Mouse (Mus musculus) MEL-GATA-1-ER (cell line): ENCODE measurements at regions not wholly inside any gene's neighbourhood (a gene's known extent, or its start where the extent isn't known, plus 50 kb on each side); places are given as distances from the start of the nearest gene placed in this dataset.

Experiments used
- DNase-seq: peaks from one replicate; pipeline ENCODE4 v3.0.0-alpha.2; 2012; ENCODE audit warnings: low read depth; ENCODE audit errors: extremely low read depth

GRCm38 (mm10) chr3:147976579-147976978 lies 1013.8 kb downstream of the Adgrl2 start:
- DNase-seq, result no peak

- no peak for DNase-seq
These were observed 1014.3 kb downstream of the Adgrl2 start for GRCm38 (mm10) chr3:147976069-147976468.

GRCm38 (mm10) chr3:147975500-147975899 lies 1014.9 kb downstream of the Adgrl2 start:
- DNase-seq, result no peak

DNA sequence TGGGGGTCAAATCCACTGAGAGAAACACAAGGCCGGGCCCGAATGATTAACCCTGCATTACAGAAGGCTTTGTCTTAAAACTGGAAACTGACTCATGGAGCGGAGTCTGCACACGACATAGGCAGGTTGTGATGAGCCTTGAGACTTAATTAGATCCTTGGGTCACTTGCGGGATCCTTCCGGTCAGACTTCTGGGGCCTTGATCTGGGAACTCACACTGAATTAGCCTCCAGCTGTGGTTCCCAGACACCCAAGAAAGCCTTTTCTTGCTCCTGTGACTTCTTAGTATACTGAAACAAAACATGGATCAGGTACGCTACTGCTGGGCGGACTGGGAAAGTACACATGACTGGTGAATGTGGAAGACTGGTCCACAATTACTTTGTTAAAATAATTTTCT lies 1015.8 kb downstream of the Adgrl2 start:
- DNase-seq, result no peak

- DNase-seq, result no peak
These were observed 1022.1 kb downstream of the Adgrl2 start for GRCm38 (mm10) chr3:147968271-147968670.

DNA sequence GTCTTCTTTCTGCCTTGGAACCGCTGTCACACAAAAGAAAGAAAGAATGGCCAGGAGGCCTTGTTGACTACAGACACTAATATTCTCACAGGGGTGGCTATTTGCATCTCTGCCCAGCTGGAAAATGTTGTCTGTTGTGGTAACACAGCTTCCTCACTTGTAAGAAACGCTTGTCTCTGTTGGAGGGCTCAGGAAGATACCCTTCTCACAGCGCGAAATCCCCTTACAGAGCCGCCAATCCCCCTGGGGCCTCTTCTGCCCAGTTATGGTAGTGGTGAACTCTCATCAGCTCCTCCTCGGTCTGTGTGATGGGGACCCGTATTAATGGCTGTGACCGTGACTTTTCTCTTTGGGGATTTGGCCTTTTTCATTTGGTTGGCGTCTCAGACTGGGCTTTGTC lies 1022.5 kb downstream of the Adgrl2 start:
- DNase-seq, result no peak

GRCm38 (mm10) chr3:147967261-147967660 lies 1023.1 kb downstream of the Adgrl2 start:
- no peak for DNase-seq

GRCm38 (mm10) chr3:147966827-147967226 lies 1023.5 kb downstream of the Adgrl2 start:
- DNase-seq, result no peak

- no peak for DNase-seq
These were observed 1024.0 kb downstream of the Adgrl2 start for GRCm38 (mm10) chr3:147966379-147966778.

GRCm38 (mm10) chr3:147963698-147964476 lies 1026.5 kb downstream of the Adgrl2 start:
- DNase-seq, result no peak

DNA sequence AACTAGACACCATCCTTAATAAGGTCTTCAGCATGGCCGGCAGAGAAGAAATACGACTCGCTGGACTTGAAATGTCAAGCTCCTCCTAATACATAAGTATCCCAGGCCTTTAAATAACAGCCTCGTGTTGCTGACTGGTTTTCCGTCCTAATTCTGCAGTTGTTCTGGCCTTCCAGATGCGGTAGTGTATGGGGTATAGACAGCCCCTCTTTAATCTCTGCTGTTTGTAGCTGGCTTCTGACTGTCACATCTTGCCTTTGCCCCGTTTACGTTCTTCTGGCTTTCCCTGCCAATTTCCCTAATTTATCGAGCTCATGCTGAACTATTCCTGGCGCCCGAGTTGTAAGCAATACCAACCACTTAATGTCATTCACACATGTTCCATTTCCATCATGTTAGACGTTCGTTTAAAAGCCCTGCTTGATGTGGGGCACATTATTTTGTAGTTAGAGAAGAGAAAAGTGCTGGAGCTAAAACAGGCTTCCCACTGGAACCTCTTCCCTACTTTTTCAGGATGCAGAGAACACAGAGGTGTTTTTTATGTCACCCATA lies 1042.2 kb downstream of the Adgrl2 start:
- DNase-seq, result no peak

- no peak for DNase-seq
These were observed 1047.0 kb downstream of the Adgrl2 start for GRCm38 (mm10) chr3:147943314-147943713.

DNA sequence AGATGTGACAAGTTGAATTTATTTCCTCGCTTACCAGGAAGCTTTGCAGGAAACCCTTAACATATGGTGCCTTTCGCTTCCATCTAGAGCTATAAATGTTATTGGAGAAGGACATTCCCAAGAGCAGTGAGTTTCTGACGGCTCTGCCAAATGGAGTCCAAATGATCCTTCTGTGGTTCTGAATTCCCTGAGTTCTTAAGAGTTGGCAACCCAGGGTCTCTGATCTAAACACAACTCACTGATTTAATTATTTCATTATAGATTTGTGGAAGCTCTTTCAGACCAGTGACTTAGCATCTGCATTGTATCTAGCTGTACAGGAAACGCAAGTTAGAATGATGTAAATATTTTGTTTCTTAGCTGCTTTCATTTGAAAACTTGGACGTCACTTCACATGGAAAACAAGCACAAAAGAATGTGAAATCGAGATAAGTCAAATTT lies 1059.5 kb downstream of the Adgrl2 start:
- no peak for DNase-seq

GRCm38 (mm10) chr3:147920181-147920580 lies 1068.0 kb downstream of the Ttll7 start:
- no peak for DNase-seq

GRCm38 (mm10) chr3:147919701-147920100 lies 1067.5 kb downstream of the Ttll7 start:
- no peak for DNase-seq

DNA sequence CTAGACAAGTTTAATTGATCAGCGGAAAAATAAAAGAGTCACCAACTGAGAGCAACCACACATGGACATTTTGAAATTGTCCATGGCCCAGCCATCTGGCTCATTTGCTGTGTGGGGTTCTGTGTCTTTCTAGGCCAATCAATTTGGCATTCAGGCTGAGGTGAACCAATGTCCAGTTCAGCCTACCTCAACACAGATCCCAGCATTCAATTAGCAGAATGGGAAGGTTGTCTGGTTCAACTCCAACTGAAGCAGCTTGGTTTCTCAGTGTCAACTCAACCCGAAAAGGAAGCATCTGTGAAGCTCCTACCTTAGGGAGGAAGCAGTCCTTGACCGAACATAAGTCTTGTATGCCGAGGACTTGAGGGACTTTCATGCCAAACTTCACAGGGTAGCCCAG lies 1067.0 kb downstream of the Ttll7 start:
- no peak for DNase-seq

DNA sequence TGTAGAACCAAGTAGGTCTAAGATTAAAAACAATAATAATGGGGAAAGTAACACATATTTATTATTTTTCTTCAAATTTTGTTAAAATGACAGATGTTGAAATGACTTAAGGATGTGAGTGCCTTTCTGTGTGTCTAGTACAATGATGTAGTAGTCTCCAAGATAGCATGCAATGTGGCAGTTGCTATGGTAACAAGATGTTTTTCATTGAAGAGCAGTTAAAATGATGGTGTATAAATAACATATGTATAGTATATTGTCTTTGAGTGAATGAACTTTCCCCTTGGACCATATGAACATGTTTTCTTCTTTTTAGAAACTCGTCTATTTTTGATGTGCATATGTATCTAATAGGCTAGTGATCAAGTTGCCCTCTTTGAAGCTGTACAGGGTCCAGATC lies 1044.6 kb downstream of the Ttll7 start:
- no peak for DNase-seq

- no peak for DNase-seq
These were observed 1039.5 kb downstream of the Ttll7 start for GRCm38 (mm10) chr3:147891682-147892081.

DNA sequence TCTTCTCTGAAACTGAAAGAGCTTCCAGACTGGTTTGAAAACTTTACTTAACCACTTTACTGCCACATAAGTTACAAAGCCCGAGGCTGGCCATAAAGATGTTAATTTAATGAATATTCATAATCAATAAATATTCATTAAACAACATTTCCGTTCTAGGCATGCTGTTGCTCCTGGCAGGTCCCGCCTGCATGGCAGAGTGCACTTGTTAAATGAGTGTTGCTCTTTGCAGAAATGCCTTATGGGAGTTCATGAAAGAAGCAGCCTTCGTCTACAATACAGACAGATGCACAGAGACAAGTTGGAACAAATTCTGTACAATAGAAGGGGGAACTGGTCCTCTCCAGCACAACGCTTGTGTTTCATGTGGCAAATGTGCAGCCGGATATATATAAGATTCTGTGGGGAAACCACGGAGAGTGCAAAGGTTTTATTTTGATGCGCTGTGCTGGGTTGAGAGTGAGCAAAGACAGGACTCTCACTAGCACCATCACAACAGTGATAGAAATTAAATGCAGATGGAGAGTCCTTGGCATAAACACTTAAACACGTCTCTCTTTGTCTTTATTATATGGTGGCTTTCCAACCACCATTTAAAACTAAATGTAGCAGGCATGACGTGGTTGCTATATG lies 1034.2 kb downstream of the Ttll7 start:
- DNase-seq, result no peak

GRCm38 (mm10) chr3:147882936-147883645 lies 1030.9 kb downstream of the Ttll7 start:
- no peak for DNase-seq

DNA sequence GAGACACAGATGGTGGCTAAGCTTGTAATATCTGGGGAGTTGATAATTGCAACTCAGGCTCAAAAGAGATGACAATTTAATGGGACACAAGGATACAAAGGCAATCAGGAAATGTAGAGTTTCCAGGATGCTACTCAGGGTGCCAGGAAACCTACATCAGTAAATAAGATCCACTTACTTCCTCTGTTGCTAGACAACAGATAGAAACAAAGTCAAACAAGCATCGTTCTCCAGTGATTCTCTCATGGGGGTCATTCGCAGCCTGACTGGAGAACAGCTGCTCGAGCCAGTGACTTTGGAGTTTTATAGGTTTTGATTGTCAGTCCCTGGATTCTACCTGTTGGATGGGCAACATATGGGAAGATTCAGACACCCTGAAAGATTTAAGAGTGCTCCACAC lies 1026.5 kb downstream of the Ttll7 start:
- DNase-seq, result no peak

DNA sequence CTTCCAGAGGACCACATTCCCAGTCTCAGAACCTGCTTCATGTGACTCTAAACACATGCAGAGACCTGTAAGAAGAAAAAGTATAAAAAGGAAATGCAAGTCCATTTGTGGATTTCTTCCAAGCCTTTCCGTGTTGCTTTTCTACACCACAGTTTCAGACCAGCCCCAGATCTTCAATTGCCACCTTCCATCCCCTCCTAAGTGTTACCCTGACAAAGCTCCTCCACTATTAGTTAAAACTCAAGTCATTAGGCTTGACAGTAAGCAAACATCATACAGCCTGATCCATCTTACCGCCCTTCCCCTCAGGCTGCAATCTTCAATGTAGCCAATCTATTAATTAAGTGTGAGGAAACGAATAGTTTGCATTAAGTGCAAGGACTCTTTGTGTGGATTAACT lies 1016.1 kb downstream of the Ttll7 start:
- no peak for DNase-seq
